Mouse (Mus musculus): ENCODE measurements around the gene Tuba1c. TPM values are rescaled to one million over a fixed set of nuclear protein-coding genes. Genes with fewer than 3 reads are reported as not detected.

The Tuba1c gene
- total RNA-seq, 2 experiments from 2014 or later, result 548 to 589 TPM

DNA sequence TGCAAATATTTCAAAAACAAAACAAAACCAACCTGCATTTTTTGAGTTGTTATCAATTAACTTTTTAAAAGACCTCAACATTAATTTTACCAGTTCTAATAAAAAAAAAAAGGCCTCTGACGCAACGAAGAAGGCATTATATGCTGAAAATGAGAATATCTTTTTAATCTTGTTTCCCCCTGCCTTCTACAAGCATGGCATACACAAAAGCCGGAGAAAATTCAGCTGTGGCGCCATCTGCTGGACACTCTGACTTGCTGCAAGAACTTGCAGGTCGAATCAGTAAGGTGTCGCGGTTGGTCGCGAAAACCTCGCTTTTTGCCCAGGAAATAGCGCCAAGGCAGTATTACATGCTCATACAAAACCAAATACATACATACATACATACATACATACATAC, 35.8 kb upstream of the Tuba1c start:
- DNase-seq, result peak; percentile 93
- intact Hi-C loops (cut with DNase I), result loop anchor here (2.0 kb wide), 1 partner anchor 41 kb away; the partner anchor contains the start of genes Gm49450 and Tuba1a

DNA sequence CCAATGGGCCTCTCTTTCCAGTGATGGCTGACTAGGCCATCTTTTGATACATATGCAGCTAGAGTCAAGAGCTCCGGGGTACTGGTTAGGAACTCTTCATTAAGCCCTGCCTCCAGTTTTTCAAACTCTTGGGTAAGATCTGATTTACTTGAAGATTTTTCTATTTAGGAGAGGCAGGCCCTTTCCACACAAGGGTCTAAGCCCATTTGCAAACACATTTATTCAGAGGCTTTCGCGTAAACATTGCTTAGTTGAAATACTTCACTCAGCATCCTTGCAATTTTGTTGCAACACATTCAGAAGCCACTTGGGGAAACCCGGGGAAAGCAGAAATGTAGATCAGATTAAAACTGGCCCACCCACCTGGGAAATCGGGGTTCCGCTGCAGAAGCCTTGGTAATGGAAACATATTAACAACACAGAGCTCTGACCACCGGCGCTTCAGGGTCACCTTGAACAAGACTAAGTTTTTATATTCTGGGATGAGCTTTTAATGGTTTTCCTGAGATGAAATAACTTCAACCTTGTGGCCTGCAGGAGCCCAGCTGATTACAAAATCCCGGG, 34.7 kb upstream of the Tuba1c start:
- DNase-seq, result no peak
- intact Hi-C loops (cut with DNase I), result no loop called here

DNA sequence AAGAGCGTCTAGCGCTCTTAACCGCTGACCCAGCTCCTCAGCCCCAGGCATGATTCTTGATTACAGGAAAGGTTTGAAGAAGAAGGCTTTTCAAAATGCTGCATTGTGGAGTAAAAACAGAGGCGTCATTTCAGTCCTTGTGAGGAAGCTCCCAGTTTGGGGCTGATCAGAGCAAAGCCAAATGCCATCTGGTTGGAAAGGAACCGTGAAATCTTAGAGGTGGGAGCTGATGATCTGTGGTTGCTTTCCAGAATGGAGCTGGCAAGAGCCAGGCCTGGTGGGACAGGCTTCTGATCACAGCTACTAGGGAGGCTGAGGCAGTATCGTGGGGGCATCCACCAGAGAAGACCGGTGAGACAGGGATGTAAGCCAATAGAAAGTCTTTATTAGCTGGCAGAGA, 32.9 kb upstream of the Tuba1c start:
- intact Hi-C loops (cut with DNase I), result no loop called here
- DNase-seq, result no peak

DNA sequence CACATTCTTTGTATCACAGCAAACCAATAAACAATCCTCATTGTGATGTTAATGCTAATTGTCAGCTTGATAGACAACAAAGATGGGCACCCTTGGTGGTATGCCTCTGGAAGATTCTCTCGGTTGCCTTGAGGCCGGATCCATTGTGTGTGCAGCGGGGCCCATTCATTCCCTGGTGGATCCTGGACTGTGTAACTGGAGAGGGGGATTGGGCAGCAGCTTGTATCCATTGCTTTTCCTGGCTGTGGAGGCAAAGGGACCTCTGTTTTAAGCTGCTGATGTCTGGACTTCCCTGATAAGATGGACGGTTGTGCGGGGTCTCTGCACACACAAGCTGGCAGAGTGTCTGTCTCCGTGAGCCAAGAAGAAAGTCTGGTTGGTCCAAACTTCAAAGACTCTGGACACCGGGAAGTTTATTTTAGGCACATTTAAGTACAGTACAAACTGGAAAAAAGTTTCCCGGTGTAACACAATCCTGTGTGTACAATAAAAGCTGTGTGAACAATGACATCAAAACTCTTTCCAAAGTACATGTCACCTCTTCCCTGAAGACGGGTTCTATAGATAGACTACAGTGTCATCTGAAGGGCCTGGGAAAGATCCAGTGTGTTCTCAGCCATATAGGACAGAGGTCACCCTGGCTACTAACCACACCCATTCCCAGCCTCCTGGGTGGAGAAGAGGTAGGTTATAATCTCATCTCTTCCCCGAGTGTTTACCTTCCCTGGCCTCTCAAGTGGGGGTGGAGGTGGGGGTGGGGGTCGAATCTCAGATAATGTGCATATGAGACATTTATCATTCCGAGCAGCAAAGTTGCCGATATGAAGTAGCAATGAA, 31.5 kb upstream of the Tuba1c start:
- no peak for DNase-seq

GRCm38 (mm10) chr15:98998775-98999157, 30.9 kb upstream of the Tuba1c start:
- DNase-seq, result no peak
- intact Hi-C loops (cut with DNase I), result no loop called here

More for the DNA sequence above, 31.5 kb upstream of the Tuba1c start:
- intact Hi-C loops (cut with DNase I), result no loop called here

- intact Hi-C loops (cut with DNase I), result no loop called here
- DNase-seq, result no peak
Measured at GRCm38 (mm10) chr15:99000535-99001283, 29.0 kb upstream of the Tuba1c start.

GRCm38 (mm10) chr15:99001451-99001931, 28.2 kb upstream of the Tuba1c start:
- DNase-seq, result no peak
- intact Hi-C loops (cut with DNase I), result no loop called here

- intact Hi-C loops (cut with DNase I), result no loop called here
- no peak for DNase-seq
Measured at GRCm38 (mm10) chr15:99003600-99003999, 26.1 kb upstream of the Tuba1c start.

- no peak for DNase-seq
- intact Hi-C loops (cut with DNase I), result no loop called here
Measured at GRCm38 (mm10) chr15:99008801-99009241, 20.9 kb upstream of the Tuba1c start.

- no peak for DNase-seq
- intact Hi-C loops (cut with DNase I), result no loop called here
Measured at GRCm38 (mm10) chr15:99010896-99011295, 18.8 kb upstream of the Tuba1c start.

DNA sequence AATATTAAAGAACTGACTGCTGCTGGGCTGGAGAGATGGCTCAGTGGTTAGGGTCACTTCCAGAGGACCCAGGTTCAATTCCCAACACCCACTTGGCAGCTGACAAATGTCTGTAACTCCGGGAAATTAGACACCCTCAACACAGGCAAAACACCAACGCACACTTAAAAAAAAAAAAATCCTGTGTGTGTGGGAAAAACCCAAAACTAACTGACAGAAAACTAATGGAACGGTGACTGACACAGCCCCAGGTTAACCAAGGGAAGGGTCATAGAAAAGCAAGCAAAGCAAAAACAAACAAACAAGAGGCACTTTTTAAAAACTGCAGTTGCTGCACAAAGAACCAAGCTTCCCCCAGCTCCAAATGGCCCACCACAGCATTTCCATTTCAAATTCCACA, 17.7 kb upstream of the Tuba1c start:
- intact Hi-C loops (cut with DNase I), result no loop called here
- DNase-seq, result no peak

GRCm38 (mm10) chr15:99014496-99015030, 15.1 kb upstream of the Tuba1c start:
- intact Hi-C loops (cut with DNase I), result no loop called here
- DNase-seq, result no peak

DNA sequence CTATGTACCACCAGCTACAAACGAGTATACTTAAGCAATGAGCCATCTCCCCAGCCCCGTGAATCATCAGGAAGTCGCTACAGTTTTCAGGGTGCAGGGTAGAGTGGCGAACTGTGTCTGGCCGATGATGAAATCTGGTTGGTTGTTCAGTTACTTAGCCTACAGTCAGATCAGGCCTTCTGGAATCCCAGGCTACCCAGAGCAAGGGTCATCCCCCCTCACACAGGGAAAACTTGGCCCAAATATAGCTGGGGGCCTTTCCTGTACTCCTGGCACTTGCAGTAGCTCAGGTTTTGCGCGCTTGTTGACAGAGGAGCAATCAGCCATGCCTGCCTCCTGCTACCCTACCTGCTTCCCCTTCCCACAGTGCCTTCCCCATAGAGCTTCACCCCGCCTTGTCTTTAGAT, 12.3 kb upstream of the Tuba1c start:
- intact Hi-C loops (cut with DNase I), result no loop called here
- DNase-seq, result no peak

- DNase-seq, result no peak
- intact Hi-C loops (cut with DNase I), result no loop called here
Measured at GRCm38 (mm10) chr15:99017986-99018385, 11.7 kb upstream of the Tuba1c start.

DNA sequence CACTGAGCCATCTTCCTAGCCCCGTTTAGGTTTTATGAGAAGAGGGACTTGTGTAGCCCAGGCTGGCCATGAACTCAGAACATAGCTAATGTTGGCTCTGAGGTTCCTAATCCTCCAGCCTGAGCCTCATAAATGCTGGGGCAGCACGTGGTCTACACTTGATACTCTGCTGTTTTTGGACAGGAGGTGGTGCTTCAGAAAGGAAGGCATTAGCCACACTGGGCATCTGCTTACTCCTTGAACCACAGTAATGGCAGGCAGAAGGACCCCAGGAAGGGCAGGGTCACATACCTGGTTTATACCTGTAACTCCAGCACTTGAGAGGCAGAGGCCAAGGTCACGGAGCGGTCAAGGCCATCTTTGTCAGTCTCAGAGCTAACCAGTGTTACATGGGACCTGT, 11.1 kb upstream of the Tuba1c start:
- no peak for DNase-seq
- intact Hi-C loops (cut with DNase I), result no loop called here

DNA sequence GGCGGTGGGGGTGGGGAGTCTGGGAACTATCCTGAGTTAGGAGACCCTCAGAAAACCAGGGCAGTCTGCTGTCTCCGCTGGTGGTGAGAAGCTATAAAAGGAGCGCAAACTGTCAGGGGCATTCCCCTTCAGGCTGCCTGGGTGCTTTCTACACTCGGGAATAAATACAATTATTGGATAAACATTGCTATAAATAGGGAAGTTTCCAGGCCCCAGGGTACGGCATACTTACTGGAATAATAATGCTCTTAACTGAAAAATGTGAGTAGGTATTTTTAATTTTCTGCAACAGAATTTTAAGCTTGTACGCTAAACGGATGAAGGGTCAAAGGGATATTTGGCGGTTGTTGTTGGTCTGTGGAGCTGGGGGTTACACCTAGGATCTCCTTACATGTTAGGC, 10.3 kb upstream of the Tuba1c start:
- intact Hi-C loops (cut with DNase I), result no loop called here
- DNase-seq, result no peak

DNA sequence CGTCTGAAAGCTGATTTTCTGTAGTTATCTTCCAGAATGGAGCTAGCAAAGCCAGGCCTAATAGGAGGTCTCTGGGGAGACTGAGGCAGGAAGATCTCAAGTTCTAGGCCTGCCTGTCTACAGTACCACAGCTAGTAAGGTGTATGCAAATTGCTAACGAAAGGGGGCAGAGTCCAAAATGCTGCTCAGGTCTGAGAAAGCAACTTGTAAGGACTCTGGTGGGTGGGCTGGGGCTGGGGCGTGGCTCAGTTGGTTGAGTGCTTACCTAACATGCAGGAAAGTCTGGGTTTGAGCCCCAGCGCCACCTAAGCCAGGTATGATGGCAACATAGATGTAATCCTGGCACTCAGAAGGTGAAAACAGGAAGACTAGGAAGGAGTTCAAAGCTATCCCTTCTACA, 9.5 kb upstream of the Tuba1c start:
- no peak for DNase-seq
- intact Hi-C loops (cut with DNase I), result no loop called here

DNA sequence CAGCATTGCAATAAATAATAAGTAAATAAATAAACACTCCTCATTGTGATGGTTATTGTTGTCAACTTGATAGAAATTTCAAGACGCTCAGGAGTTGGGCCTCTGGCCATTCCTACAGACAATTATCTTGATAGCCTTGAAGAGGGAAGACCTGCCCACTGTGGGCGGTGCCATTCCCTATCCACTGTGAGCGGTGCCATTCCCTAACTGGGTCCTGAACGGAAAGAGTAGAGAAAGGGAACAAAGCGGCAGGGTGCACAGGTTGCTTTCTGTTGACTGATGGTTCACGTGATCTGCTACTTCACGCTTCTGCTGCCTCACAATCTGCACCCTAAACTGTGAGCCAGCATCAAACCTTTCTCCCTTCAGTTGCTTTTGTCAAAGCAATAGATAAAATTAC, 8.4 kb upstream of the Tuba1c start:
- intact Hi-C loops (cut with DNase I), result no loop called here
- DNase-seq, result no peak

DNA sequence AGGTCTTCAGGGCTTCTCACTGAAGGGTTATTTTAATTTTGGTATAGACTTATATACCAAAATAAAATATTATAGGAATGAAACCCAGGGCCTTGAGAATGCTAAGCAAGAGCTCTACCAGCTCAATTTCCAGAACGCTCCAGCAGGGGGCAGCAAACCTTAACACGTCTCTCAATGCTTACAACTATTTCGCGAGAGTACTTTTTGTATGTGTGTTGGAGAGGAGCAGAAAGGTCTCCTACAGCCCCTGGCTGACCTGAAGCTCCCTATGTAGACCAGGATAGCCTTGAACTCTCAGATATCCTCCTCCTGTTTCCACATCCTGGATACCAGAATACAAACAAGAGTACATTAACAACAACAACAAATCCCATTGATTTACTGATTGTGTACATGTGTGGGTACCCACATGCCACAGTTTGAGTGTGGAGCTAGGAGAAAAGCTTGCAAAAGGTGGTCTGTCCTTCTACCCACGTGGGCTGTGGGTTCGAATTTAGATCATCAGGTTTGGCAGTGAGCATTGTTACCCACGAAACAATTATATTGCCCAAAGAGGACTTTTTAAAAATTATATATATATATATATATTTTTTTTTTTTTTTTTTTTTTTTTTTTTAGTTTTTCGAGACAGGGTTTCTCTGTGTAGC, 4.9 kb upstream of the Tuba1c start:
- peak; percentile 81 for DNase-seq
- intact Hi-C loops (cut with DNase I), result no loop called here

GRCm38 (mm10) chr15:99025414-99025813, 4.3 kb upstream of the Tuba1c start:
- no peak for DNase-seq
- intact Hi-C loops (cut with DNase I), result no loop called here

- intact Hi-C loops (cut with DNase I), result no loop called here
- DNase-seq, result peak; percentile 40
Measured at GRCm38 (mm10) chr15:99026259-99026658, 3.4 kb upstream of the Tuba1c start.
